Mouse (Mus musculus): ENCODE measurements around the gene Vac14. TPM values are rescaled to one million over a fixed set of nuclear protein-coding genes. Genes with fewer than 3 reads are reported as not detected.

Gene Vac14
- polyA plus RNA-seq, 1 experiment = 24.3 TPM

DNA sequence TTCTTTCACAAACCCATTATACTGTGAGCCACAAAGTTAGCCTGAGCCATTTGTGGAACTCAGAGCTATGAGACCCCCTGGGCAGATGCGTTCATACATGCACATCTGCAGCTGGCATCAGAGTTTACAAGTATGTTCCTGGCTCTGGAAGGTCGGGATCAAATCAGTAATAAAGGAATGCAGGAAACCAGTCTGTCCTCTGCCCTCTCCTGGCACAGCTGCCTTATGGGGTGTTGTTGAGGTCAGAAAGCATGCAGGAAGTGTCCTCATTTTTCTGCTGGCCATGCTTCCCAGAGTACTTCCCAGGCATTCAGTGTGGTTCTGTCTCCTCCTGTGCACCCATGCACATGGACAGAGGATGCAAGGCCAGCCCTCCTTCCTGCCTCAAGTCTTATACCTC lies 54.8 kb downstream of the Vac14 start:
- Histone ChIP-seq H3K4me3 (ENCODE audit: insufficient read depth, low read length) (no peak overlapping the region), H3K27ac (ENCODE audit: insufficient read depth, low read length) (no peak overlapping the region), H3K4me1 (ENCODE audit: control insufficient read depth, insufficient read depth, low read length) (peaks cover 3% of the 10 kb centered on the region)
- TF ChIP-seq POLR2A (IDR thresholded peaks at IDR 0.05; ENCODE audit: extremely low read depth, insufficient read depth, low read length) (no peak), CTCF (IDR thresholded peaks at IDR 0.05; ENCODE audit: extremely low read depth, insufficient read depth, low read length) (no peak)

GRCm38 (mm10) chr8:110674589-110674988 lies 56.2 kb downstream of the Vac14 start:
- no peak for TF ChIP-seq CTCF (IDR thresholded peaks at IDR 0.05; ENCODE audit: extremely low read depth, insufficient read depth, low read length)
- TF ChIP-seq POLR2A (IDR thresholded peaks at IDR 0.05; ENCODE audit: extremely low read depth, insufficient read depth, low read length) = no peak
- H3K4me1 ChIP-seq (ENCODE audit: control insufficient read depth, insufficient read depth, low read length) = peaks cover 3% of the 10 kb centered on the region
- no peak overlapping the region for H3K4me3 ChIP-seq (ENCODE audit: insufficient read depth, low read length)
- H3K27ac ChIP-seq (ENCODE audit: insufficient read depth, low read length) = no peak overlapping the region

GRCm38 (mm10) chr8:110676702-110677101 lies 58.3 kb downstream of the Vac14 start:
- Histone ChIP-seq H3K27ac (ENCODE audit: insufficient read depth, low read length) (no peak overlapping the region), H3K4me3 (ENCODE audit: insufficient read depth, low read length) (no peak overlapping the region), H3K4me1 (ENCODE audit: control insufficient read depth, insufficient read depth, low read length) (no peaks in the 10 kb centered on the region)
- TF ChIP-seq POLR2A (IDR thresholded peaks at IDR 0.05; ENCODE audit: extremely low read depth, insufficient read depth, low read length) = no peak
- TF ChIP-seq CTCF (IDR thresholded peaks at IDR 0.05; ENCODE audit: extremely low read depth, insufficient read depth, low read length) = no peak

DNA sequence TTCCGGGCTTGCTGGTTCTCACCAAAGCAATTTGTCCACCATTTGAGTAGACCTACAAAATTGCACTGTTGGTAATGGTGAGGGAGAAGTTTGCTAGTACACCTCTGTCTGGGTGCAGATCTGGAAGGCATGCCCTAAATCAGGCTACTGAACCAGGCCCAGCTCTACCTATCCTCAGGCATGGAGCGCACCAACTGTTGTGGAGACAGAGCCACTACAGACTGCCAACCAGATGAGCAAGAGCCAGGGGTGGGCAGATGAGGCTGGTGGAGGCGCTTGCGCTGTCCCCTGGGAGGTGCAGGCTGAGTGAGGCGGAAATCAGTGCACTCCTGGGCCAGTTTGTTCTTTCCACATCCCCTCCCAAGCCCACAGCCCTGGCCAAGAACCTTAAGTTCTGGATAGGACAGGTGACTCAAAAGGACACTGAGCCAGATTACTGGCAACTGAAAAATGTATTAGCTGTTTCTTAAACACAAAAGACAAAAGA lies 58.8 kb downstream of the Vac14 start:
- Histone ChIP-seq H3K4me3 (ENCODE audit: insufficient read depth, low read length) (no peak overlapping the region), H3K4me1 (ENCODE audit: control insufficient read depth, insufficient read depth, low read length) (no peaks in the 10 kb centered on the region), H3K27ac (ENCODE audit: insufficient read depth, low read length) (no peak overlapping the region)
- TF ChIP-seq CTCF (IDR thresholded peaks at IDR 0.05; ENCODE audit: extremely low read depth, insufficient read depth, low read length) (no peak), POLR2A (IDR thresholded peaks at IDR 0.05; ENCODE audit: extremely low read depth, insufficient read depth, low read length) (no peak)

- TF ChIP-seq POLR2A (IDR thresholded peaks at IDR 0.05; ENCODE audit: extremely low read depth, insufficient read depth, low read length) (no peak), CTCF (IDR thresholded peaks at IDR 0.05; ENCODE audit: extremely low read depth, insufficient read depth, low read length) (no peak)
- Histone ChIP-seq H3K4me3 (ENCODE audit: insufficient read depth, low read length) (no peak overlapping the region), H3K27ac (ENCODE audit: insufficient read depth, low read length) (no peak overlapping the region), H3K4me1 (ENCODE audit: control insufficient read depth, insufficient read depth, low read length) (no peaks in the 10 kb centered on the region)
Measured at GRCm38 (mm10) chr8:110678989-110679388, 60.6 kb downstream of the Vac14 start.

- H3K4me1 ChIP-seq (ENCODE audit: control insufficient read depth, insufficient read depth, low read length) = no peaks in the 10 kb centered on the region
- H3K27ac ChIP-seq (ENCODE audit: insufficient read depth, low read length) = no peak overlapping the region
Measured at GRCm38 (mm10) chr8:110687726-110688125, 69.3 kb downstream of the Vac14 start.

GRCm38 (mm10) chr8:110689961-110690360 lies 71.6 kb downstream of the Vac14 start:
- no peak overlapping the region for H3K27ac ChIP-seq (ENCODE audit: insufficient read depth, low read length)
- peaks cover 2% of the 10 kb centered on the region; the same call in 1 of the 2 replicates for H3K4me1 ChIP-seq (ENCODE audit: control insufficient read depth, insufficient read depth, low read length)
- no peak overlapping the region for H3K4me3 ChIP-seq (ENCODE audit: insufficient read depth, low read length)
- TF ChIP-seq CTCF (IDR thresholded peaks at IDR 0.05; ENCODE audit: extremely low read depth, insufficient read depth, low read length) = no peak
- no peak for TF ChIP-seq POLR2A (IDR thresholded peaks at IDR 0.05; ENCODE audit: extremely low read depth, insufficient read depth, low read length)

More at GRCm38 (mm10) chr8:110687726-110688125, 69.3 kb downstream of the Vac14 start:
- no peak overlapping the region for H3K4me3 ChIP-seq (ENCODE audit: insufficient read depth, low read length)
- no peak for TF ChIP-seq POLR2A (IDR thresholded peaks at IDR 0.05; ENCODE audit: extremely low read depth, insufficient read depth, low read length)
- TF ChIP-seq CTCF (IDR thresholded peaks at IDR 0.05; ENCODE audit: extremely low read depth, insufficient read depth, low read length) = no peak

DNA sequence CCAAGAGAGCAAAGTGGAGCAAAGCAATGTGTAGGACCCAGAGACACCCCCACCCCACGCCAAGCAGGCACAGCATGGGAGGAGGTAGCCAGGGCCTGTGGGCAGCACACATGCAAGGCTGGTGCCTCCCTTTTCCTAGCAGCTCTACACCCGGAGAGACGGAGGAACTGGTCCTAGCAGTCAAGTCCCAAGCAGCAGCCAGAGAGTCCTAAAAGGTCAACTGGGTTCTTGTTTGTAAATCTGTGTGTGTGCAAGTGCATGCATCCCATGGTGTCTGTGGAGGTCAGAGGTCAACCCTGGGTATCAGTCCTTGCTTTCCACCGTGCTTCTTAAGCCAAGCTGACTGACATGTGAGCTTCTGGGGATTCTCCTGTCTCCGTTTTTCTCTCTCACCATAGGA lies 75.8 kb downstream of the Vac14 start:
- Histone ChIP-seq H3K4me1 (ENCODE audit: control insufficient read depth, insufficient read depth, low read length) (peaks cover 19% of the 10 kb centered on the region), H3K27ac (ENCODE audit: insufficient read depth, low read length) (no peak overlapping the region), H3K4me3 (ENCODE audit: insufficient read depth, low read length) (no peak overlapping the region)
- TF ChIP-seq POLR2A (IDR thresholded peaks at IDR 0.05; ENCODE audit: extremely low read depth, insufficient read depth, low read length) (no peak), CTCF (IDR thresholded peaks at IDR 0.05; ENCODE audit: extremely low read depth, insufficient read depth, low read length) (no peak)

DNA sequence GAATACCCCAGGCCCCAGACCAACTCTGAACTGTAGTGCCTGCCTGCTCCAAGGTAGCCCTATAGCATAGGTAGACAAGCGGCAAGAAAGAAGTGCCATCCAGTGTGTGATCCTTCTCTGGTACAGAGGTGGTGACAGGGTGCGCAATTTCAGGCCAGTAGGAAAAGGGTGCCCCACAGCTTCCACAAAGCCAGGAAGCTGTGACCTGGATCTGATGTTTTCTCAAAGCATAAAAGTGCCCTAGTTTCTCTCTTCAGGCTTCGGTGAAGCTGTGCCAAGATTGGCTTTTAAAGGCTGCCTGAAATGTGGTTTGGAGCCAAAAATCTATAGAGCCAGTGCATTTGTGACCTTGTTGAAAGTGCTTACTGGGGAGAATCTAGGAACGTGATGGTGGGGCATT lies 76.4 kb downstream of the Vac14 start:
- Histone ChIP-seq H3K27ac (ENCODE audit: insufficient read depth, low read length) (0 out of 2 replicates have a peak overlapping the region, but pooled peaks have one; percentile 12), H3K4me3 (ENCODE audit: insufficient read depth, low read length) (no peak overlapping the region), H3K4me1 (ENCODE audit: control insufficient read depth, insufficient read depth, low read length) (peaks cover 19% of the 10 kb centered on the region)
- no peak for TF ChIP-seq POLR2A (IDR thresholded peaks at IDR 0.05; ENCODE audit: extremely low read depth, insufficient read depth, low read length)

DNA sequence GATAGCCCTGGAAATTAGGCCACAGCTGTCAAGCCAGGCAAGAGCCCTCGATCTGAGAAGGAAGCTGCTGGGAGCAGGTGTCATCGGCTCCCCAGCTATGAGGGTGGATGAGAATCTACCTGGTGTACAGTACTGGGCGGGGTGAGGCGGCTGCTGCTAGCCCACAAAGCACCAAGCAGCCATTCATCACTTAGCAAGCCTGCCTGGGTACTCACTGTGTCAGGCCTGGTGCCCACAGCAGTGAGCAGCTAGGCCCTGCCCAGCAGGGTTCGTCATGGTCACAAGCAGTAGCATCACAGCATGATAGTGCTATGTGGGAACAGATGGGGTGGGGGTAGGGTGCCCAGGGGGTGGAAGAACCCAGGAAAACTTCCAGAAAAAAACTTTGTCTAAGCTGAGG lies 77.0 kb downstream of the Vac14 start:
- TF ChIP-seq POLR2A (IDR thresholded peaks at IDR 0.05; ENCODE audit: extremely low read depth, insufficient read depth, low read length) (no peak), CTCF (IDR thresholded peaks at IDR 0.05; ENCODE audit: extremely low read depth, insufficient read depth, low read length) (no peak)
- Histone ChIP-seq H3K4me3 (ENCODE audit: insufficient read depth, low read length) (no peak overlapping the region), H3K27ac (ENCODE audit: insufficient read depth, low read length) (peak overlapping the region; percentile 12; the same call in 1 of the 2 replicates), H3K4me1 (ENCODE audit: control insufficient read depth, insufficient read depth, low read length) (peaks cover 19% of the 10 kb centered on the region)
